Mouse (Mus musculus): ENCODE data around the gene Cdk5r2.

Cdk5r2 gene

GRCm38 (mm10) chr1:74892351-74893133 lies 37.8 kb downstream of the Cdk5r2 start:
- no peak for DNase-seq (ENCODE audit: low spot score)

GRCm38 (mm10) chr1:74893134-74893855 lies 38.6 kb downstream of the Cdk5r2 start, which contains the start of gene Cryba2:
Gene Cryba2, minus strand, starts transcription at chr1:74893143.
- DNase-seq (ENCODE audit: low spot score) = no peak

GRCm38 (mm10) chr1:74894966-74895365 lies 40.2 kb downstream of the Cdk5r2 start:
- DNase-seq (ENCODE audit: low spot score) = peak; percentile 42

- DNase-seq (ENCODE audit: low spot score) = no peak
Measured at GRCm38 (mm10) chr1:74897976-74898375, 43.2 kb downstream of the Cdk5r2 start.

GRCm38 (mm10) chr1:74898656-74899431 lies 44.1 kb downstream of the Cdk5r2 start:
- no peak for DNase-seq (ENCODE audit: low spot score)

- DNase-seq (ENCODE audit: low spot score) = no peak
Measured at GRCm38 (mm10) chr1:74900341-74901285, 45.9 kb downstream of the Cdk5r2 start.

- peak; percentile 52 for DNase-seq (ENCODE audit: low spot score)
Measured at GRCm38 (mm10) chr1:74901686-74902085, 47.0 kb downstream of the Cdk5r2 start.

GRCm38 (mm10) chr1:74902191-74902590 lies 47.5 kb downstream of the Cdk5r2 start:
- no peak for DNase-seq (ENCODE audit: low spot score)
